Mouse (Mus musculus): ENCODE results near the gene Krtap13-1. TPM values are rescaled to one million over a fixed set of nuclear protein-coding genes. Genes with fewer than 3 reads are reported as not detected.

Gene Krtap13-1
- not detected for polyA plus RNA-seq (2017; shearing (Covaris generic))

GRCm38 (mm10) chr16:88728812-88729275 lies at the start of gene Krtap13-1:
Gene Krtap13-1 (plus strand): TSS chr16:88728862.

GRCm38 (mm10) chr16:88707496-88708012 lies 21.1 kb upstream of the Krtap13-1 start, which contains the start of gene 2310061N02Rik:
Gene 2310061N02Rik (minus strand): TSS chr16:88707962.

DNA sequence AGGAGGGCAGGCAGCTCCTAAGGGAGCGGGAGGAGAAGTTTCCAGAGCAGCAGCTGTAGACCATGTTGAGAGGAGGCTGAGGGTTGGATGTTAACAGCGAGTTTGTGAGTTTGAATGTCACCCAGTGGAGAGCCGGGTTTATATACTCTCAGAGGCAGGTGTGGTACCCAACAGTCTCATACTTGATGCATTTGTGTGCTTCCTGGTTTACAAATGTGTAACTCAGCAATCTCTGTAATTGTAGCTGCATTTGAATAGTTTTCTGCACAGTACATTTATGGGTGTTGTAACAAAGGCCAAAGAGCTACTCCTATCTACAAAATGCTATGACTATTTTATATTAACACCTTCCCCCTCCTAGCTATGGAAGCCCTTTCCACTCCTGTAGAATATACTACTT lies 22.9 kb downstream of the Krtap13-1 start, which contains the start of gene Krtap13:
Gene Krtap13, minus strand, starts transcription at position 101 of the 400 bp plus-strand sequence.

GRCm38 (mm10) chr16:88758547-88758946 lies 29.9 kb downstream of the Krtap13-1 start, which contains the start of gene 2310034C09Rik:
Gene 2310034C09Rik (plus strand): TSS chr16:88758847.

DNA sequence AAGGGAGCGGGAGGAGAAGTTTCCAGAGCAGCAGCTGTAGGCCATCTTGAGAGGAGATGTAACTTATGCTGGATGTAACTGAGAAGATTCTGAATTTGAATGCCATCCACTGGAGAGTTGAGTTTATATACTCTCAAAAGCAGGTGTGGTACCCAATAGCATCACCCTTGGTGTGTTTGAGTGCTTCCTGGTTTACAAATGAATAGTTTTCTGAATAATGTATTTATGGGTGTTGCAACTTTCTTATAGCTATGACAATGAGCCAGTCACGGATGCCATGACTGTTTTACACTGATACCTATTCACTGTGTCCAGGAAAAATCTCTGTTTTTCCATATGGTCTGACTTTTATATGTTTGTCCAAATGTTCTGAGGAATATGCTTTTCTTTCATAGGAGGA lies 45.4 kb downstream of the Krtap13-1 start, which contains the start of gene 2310057N15Rik:
Gene 2310057N15Rik, minus strand, starts transcription at position 101 of the 400 bp plus-strand sequence.

DNA sequence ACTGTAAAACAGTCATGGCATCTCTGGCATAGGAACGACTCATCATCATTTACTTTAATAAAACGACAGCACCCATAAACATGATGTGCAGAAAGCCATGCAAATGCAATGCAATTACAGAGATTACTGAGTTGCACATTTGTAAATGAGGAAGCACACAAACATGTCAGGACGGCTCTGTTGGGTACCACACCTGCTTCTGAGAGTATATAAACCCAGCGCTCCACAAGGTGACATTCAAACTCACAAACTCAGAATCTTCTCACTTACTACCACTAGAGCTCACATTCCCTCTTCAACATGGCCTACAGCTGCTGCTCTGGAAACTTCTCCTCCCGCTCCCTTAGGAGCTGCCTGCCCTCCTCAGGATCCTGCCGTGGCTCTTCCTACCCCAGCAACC lies 48.9 kb downstream of the Krtap13-1 start, which contains the start of gene Gm5965:
Gene Gm5965, plus strand, starts transcription at position 301 of the 400 bp plus-strand sequence.

Other genes starting within 250 kb of the Krtap13-1 start
- not detected for gene Cldn17, start 221.9 kb upstream of the Krtap13-1 start, polyA plus RNA-seq (2017; shearing (Covaris generic))
- not detected for gene Cldn8, start 165.7 kb upstream of the Krtap13-1 start, polyA plus RNA-seq (2017; shearing (Covaris generic))
- gene Krtap24-1, start 116.6 kb upstream of the Krtap13-1 start, polyA plus RNA-seq (2017; shearing (Covaris generic)) = not detected
- gene 2310079G19Rik, start 101.2 kb upstream of the Krtap13-1 start, polyA plus RNA-seq (2017; shearing (Covaris generic)) = not detected
- not detected for gene Krtap26-1, start 81.1 kb upstream of the Krtap13-1 start, polyA plus RNA-seq (2017; shearing (Covaris generic))
- not detected for gene Krtap27-1, start 57.2 kb upstream of the Krtap13-1 start, polyA plus RNA-seq (2017; shearing (Covaris generic))
- gene 2310061N02Rik, start 20.9 kb upstream of the Krtap13-1 start, polyA plus RNA-seq (2017; shearing (Covaris generic)) = not detected
- not detected for gene Krtap13, start 22.8 kb downstream of the Krtap13-1 start, polyA plus RNA-seq (2017; shearing (Covaris generic))
- not detected for gene 2310034C09Rik, start 30.0 kb downstream of the Krtap13-1 start, polyA plus RNA-seq (2017; shearing (Covaris generic))
- gene 2310057N15Rik, start 45.3 kb downstream of the Krtap13-1 start, polyA plus RNA-seq (2017; shearing (Covaris generic)) = not detected
- gene Gm5965, start 49.0 kb downstream of the Krtap13-1 start, polyA plus RNA-seq (2017; shearing (Covaris generic)) = not detected
- gene Gm20741, start 83.4 kb downstream of the Krtap13-1 start, polyA plus RNA-seq (2017; shearing (Covaris generic)) = not detected
- not detected for gene Krtap15, start 91.4 kb downstream of the Krtap13-1 start, polyA plus RNA-seq (2017; shearing (Covaris generic))
- gene Krtap14, start 97.3 kb downstream of the Krtap13-1 start, polyA plus RNA-seq (2017; shearing (Covaris generic)) = not detected
- not detected for gene Krtap19-1, start 140.5 kb downstream of the Krtap13-1 start, polyA plus RNA-seq (2017; shearing (Covaris generic))
- not detected for gene Krtap19-2, start 145.4 kb downstream of the Krtap13-1 start, polyA plus RNA-seq (2017; shearing (Covaris generic))
- gene Krtap19-3, start 149.2 kb downstream of the Krtap13-1 start, polyA plus RNA-seq (2017; shearing (Covaris generic)) = not detected
- not detected for gene Krtap19-4, start 156.2 kb downstream of the Krtap13-1 start, polyA plus RNA-seq (2017; shearing (Covaris generic))
- not detected for gene Krtap19-5, start 167.6 kb downstream of the Krtap13-1 start, polyA plus RNA-seq (2017; shearing (Covaris generic))
- gene Krtap19-9b, start 203.4 kb downstream of the Krtap13-1 start, polyA plus RNA-seq (2017; shearing (Covaris generic)) = not detected
- gene Krtap16-3, start 234.0 kb downstream of the Krtap13-1 start, polyA plus RNA-seq (2017; shearing (Covaris generic)) = not detected

Data from inflammation-experienced regulatory T-cells, adult 16 weeks (primary cell).